Mouse (Mus musculus) liver, embryonic 12.5 days (tissue): ENCODE measurements around the gene Tpcn2. TPM values are rescaled to one million over a fixed set of nuclear protein-coding genes. Genes with fewer than 3 reads are reported as not detected.

Experiments used
- ATAC-seq: fragments of 200-750 bp; cut with Nextera tagmentation; 2 replicates; pipeline ENCODE4 v1.8.0; 2017; ENCODE audit warnings: moderate number of reproducible peaks, mild to moderate bottlenecking, moderate library complexity
- H3K27ac ChIP-seq: fragments of 300-500 bp; sonication (generic); 2 replicates; pipeline ENCODE4 v1.5.1; 2016; ENCODE audit warnings: mild to moderate bottlenecking
- H3K27me3 ChIP-seq: fragments of 300-500 bp; sonication (generic); replicated peaks from 2 replicates; pipeline ENCODE4 v1.6.1; 2016; ENCODE audit warnings: mild to moderate bottlenecking, moderate library complexity
- H3K36me3 ChIP-seq: fragments of 300-500 bp; sonication (generic); 2 replicates; pipeline ENCODE4 v1.6.1; 2016; ENCODE audit warnings: mild to moderate bottlenecking, moderate library complexity
- H3K4me1 ChIP-seq: fragments of 300-500 bp; sonication (generic); 2 replicates; pipeline ENCODE4 v1.6.1; 2016
- H3K4me2 ChIP-seq: fragments of 300-500 bp; sonication (generic); 2 replicates; pipeline ENCODE4 v1.6.1; 2016; ENCODE audit warnings: mild to moderate bottlenecking, moderate library complexity
- H3K4me3 ChIP-seq: fragments of 300-500 bp; sonication (generic); 2 replicates; pipeline ENCODE4 v1.5.1; 2016; ENCODE audit warnings: mild to moderate bottlenecking, moderate library complexity
- H3K9ac ChIP-seq: fragments of 300-500 bp; sonication (generic); 2 replicates; pipeline ENCODE4 v1.6.1; 2016; ENCODE audit warnings: mild to moderate bottlenecking, moderate library complexity
- H3K9me3 ChIP-seq: fragments of 300-500 bp; sonication (generic); replicated peaks from 2 replicates; pipeline ENCODE4 v1.6.1; 2016; ENCODE audit warnings: mild to moderate bottlenecking, moderate library complexity
- WGBS: fragments of 180-500 bp; shearing (Covaris S2); methylation state at CpG from one replicate; pipeline ENCODE4 v1.1.7; 2016; ENCODE audit not compliant: insufficient replicate concordance; 5-methylcytosine and 5-hydroxymethylcytosine counted together
- polyA plus RNA-seq: library from polyadenylated mRNA; unstranded; fragments of >200 nt; fragmentation: Nextera tagmentation; extraction: Ambion mirVana; gene quantifications from 2 replicates; pipeline ENCODE4 v1.2.1, GENCODE M21; 2016

Gene Tpcn2
- polyA plus RNA-seq, 1 experiment from 2014 or later = 2.9 TPM

DNA sequence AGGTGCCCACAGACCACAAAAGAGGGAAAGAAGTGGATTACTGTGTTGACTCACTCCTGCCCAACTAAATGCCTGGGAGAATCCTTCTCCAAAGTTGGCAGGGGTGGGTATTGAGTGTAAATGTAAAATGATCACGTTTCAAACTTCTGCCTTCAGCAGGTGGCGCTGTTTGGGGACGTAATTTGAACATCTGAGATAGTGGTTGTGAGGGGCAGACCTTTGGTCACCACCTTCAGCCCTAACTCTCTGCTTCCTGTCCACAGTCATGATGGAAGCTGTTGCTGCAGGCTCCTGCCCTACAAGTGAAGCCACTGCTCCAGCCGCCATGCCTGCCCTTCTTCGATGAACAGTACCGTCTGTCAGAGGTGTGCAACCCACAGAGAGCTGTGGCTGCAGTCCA, 10.0 kb upstream of the Tpcn2 start:
- Histone ChIP-seq H3K36me3 (no peaks in the 10 kb centered on the region), H3K27me3 (0 out of 2 replicates have a peak, but pooled peaks cover 16% of the 10 kb centered on the region), H3K9ac (no peak overlapping the region), H3K9me3 (no peaks in the 10 kb centered on the region), H3K4me3 (no peak overlapping the region), H3K27ac (no peak overlapping the region), H3K4me1 (no peaks in the 10 kb centered on the region), H3K4me2 (no peak overlapping the region)
- ATAC-seq = no peak
- 28% methylated on average over 6 of the region's 6 CpGs for WGBS

DNA sequence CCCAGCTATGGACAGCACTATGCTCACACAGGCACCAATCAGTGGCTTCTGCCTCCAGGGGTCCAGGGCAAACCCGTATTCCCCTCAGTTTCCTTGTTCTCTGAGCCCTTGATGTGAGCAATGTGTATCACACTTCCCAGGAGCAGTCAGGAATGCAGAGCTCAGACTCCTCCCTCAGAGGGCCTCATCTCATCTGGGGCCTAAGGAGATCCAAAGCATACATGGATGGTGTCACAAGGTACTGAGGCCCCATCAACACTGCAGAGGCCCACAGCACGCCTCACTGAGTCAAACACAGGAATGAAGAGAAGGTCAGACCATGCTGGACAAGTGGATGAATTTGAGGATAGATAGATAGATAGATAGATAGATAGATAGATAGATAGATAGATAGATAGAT, 8.9 kb upstream of the Tpcn2 start:
- no peak for ATAC-seq
- Histone ChIP-seq H3K27ac (no peak overlapping the region), H3K27me3 (0 out of 2 replicates have a peak, but pooled peaks cover 16% of the 10 kb centered on the region), H3K36me3 (no peaks in the 10 kb centered on the region), H3K4me2 (no peak overlapping the region), H3K4me3 (no peak overlapping the region), H3K4me1 (0 out of 2 replicates have a peak, but pooled peaks cover under 1% of the 10 kb centered on the region), H3K9ac (no peak overlapping the region), H3K9me3 (no peaks in the 10 kb centered on the region)
- WGBS = 50% methylated on average over 2 of the region's 2 CpGs

DNA sequence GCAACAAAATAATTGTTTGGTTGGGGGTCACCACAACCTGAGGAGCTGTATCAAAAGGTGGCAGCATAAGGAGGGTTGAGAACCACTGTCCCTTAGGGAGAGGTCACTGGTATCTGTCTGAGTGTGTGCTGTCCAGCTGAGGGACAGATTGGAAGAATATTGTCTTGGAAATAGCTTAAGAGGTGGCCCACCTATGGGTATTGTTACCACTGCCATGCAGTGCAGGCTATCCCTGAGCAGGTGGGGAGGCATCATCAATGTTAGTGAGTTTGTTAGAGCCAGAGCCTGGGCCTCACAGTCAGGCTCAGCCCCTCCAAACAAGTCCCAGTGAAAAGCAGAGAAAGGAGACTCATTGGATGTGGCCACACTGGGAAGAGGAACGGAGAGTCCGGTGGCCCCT, 8.0 kb upstream of the Tpcn2 start:
- Histone ChIP-seq H3K27ac (no peak overlapping the region), H3K27me3 (0 out of 2 replicates have a peak, but pooled peaks cover 13% of the 10 kb centered on the region), H3K4me1 (0 out of 2 replicates have a peak, but pooled peaks cover 6% of the 10 kb centered on the region), H3K4me3 (no peak overlapping the region), H3K9me3 (no peaks in the 10 kb centered on the region), H3K36me3 (no peaks in the 10 kb centered on the region), H3K9ac (no peak overlapping the region), H3K4me2 (no peak overlapping the region)
- 73% methylated on average over 2 of the region's 2 CpGs for WGBS
- ATAC-seq = no peak

DNA sequence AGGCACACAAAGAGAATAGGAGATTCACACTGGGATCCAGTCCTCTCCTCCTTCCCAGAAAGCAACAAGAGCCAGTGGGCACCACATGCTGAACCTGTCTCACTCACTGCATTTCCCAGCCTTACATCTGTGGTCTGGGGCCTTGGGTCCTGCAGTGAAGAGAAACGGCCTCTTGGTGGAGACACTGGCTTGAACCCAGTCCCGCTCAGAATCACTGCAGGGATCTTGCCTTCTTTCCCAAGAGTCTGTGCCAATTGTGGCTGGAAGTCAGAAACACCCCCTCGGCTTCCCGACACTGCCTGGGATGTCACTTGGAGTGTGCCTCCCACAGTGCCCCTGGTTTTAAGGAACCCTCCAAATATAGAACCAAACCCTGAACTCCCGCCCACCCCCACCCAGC, 5.5 kb upstream of the Tpcn2 start:
- no peak overlapping the region for H3K4me2 ChIP-seq
- H3K27ac ChIP-seq = no peak overlapping the region
- H3K27me3 ChIP-seq = 0 out of 2 replicates have a peak, but pooled peaks cover 13% of the 10 kb centered on the region
- 32% methylated on average over 5 of the region's 5 CpGs for WGBS
- H3K4me1 ChIP-seq = 0 out of 2 replicates have a peak, but pooled peaks cover 6% of the 10 kb centered on the region
- no peak overlapping the region for H3K4me3 ChIP-seq
- no peaks in the 10 kb centered on the region for H3K36me3 ChIP-seq
- no peak overlapping the region for H3K9ac ChIP-seq
- H3K9me3 ChIP-seq = no peaks in the 10 kb centered on the region
- no peak for ATAC-seq

DNA sequence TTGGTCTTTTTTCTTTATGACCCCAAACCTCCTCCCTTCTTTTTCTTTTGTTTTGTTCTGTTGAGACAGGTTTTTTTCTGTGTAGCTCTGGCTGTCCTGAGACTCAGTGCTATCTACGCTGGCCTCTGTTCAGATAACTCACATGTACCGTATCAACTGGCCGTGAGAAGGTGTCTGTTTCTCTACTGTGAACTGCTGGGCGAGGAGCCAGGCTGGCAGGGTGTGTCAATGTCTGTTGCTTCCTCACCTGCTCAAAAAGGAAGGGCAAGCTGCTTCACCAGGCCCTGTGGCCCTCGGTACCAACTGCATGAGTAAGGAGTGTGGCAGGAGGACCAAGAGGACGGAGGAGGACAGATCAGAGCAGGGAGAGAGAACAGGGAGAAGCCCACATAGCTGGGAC, 3.6 kb upstream of the Tpcn2 start:
- no peak for ATAC-seq
- 42% methylated on average over 6 of the region's 6 CpGs for WGBS
- Histone ChIP-seq H3K9me3 (no peaks in the 10 kb centered on the region), H3K4me2 (no peak overlapping the region), H3K4me1 (peaks cover 18% of the 10 kb centered on the region), H3K27ac (no peak overlapping the region), H3K9ac (no peak overlapping the region), H3K27me3 (0 out of 2 replicates have a peak, but pooled peaks cover 13% of the 10 kb centered on the region), H3K4me3 (no peak overlapping the region), H3K36me3 (no peaks in the 10 kb centered on the region)

DNA sequence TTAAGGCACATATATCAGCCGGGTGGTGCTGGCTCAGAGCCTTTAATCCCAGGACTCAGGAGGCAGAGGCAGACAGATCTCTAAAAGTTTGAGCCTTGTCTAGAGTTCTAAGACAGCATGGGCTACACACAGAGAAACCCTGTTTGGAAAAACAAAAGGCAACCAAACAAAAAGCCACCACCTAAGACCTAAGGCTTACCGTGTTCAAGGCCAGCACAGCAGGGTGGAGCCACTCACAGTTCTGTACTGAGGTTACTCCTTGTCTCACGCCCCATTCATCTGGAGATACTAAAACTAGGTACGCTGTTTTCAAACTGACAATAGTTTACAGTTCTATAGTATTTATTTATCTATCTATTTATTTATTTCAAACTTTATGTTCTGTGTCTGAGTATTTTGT, 1.7 kb upstream of the Tpcn2 start:
- no peaks in the 10 kb centered on the region for H3K36me3 ChIP-seq
- WGBS = 69% methylated on average over 4 of the region's 4 CpGs
- no peak for ATAC-seq
- H3K9me3 ChIP-seq = no peaks in the 10 kb centered on the region
- no peak overlapping the region for H3K4me2 ChIP-seq
- H3K4me3 ChIP-seq = no peak overlapping the region
- H3K9ac ChIP-seq = no peak overlapping the region
- H3K27ac ChIP-seq = no peak overlapping the region
- H3K4me1 ChIP-seq = peaks cover 29% of the 10 kb centered on the region
- no peaks in the 10 kb centered on the region for H3K27me3 ChIP-seq

DNA sequence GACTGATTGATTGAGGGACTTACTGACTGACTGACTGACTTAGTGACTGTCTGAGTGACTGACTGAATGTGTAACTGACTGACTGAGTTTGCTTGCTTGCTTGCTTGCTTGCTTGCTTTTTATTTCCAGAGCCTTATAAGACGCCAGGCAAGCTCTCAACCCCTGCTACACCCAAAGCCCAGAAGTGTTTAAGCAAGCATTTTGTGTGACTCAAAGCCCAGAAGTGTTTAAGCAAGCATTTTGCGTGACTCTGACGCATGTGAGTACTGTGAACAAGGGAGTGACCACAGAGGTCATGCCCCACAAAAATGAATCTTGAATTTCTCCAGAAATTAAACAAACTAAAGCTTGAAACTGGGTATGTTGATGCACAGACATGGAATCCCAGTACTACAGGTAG, 482 bp upstream of the Tpcn2 start:
- Histone ChIP-seq H3K36me3 (peaks cover 8% of the 10 kb centered on the region; the same call in 1 of the 2 replicates), H3K4me2 (peak overlapping the region; percentile 78), H3K9ac (no peak overlapping the region), H3K9me3 (no peaks in the 10 kb centered on the region), H3K4me3 (peak overlapping the region; percentile 59), H3K27ac (no peak overlapping the region), H3K27me3 (no peaks in the 10 kb centered on the region), H3K4me1 (peaks cover 29% of the 10 kb centered on the region)
- no peak for ATAC-seq
- WGBS = 43% methylated on average over 3 of the region's 3 CpGs

DNA sequence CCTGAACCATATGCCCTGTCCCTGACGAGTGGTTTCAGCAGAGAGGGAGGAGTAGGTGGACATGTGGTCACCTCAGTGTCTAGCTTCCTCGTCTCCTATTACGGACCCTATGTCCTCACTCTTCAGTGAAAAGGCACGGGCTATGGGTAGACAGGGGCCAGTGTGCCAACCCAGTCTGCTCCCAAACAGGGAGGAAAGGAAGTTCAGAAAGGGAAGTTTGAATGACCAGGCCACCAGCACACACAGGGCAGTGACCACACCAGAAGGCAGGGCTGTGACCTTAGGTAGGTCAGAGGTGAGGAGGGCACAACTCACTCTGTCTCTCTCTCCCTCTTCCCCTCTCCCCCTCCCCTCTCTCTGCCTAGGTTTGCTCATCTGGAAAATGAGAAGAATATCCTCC, 770 bp downstream of the Tpcn2 start:
- Histone ChIP-seq H3K9me3 (no peaks in the 10 kb centered on the region), H3K4me1 (peaks cover 29% of the 10 kb centered on the region), H3K4me2 (peak overlapping the region; percentile 78), H3K4me3 (peak overlapping the region; percentile 59), H3K27ac (no peak overlapping the region), H3K27me3 (no peaks in the 10 kb centered on the region), H3K36me3 (peaks cover 17% of the 10 kb centered on the region), H3K9ac (peak overlapping the region; percentile 71)
- WGBS = 39% methylated on average over 4 of the region's 4 CpGs
- ATAC-seq = peak; percentile 5; the same call in 1 of the 2 replicates

DNA sequence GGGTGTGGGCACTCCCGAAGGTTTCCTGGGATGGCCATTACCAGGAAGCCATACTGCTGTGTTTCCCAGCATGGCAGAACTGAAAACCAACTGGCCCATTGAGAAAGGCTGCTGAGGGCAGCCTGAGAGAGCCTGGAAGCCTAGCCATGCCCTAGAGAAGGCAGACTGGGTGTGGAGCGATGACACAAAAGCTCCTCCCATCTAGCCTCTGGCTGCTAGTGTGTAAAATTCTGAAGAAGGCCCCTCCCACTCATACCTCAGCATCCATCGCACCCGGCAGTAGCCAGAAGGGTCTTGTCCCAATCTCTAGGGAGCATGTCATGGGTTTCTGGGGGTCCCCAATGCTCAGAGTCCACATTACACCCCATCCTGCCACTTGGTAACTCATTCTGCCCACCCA, 2.4 kb downstream of the Tpcn2 start:
- H3K9me3 ChIP-seq = no peaks in the 10 kb centered on the region
- WGBS = 71% methylated on average over 4 of the region's 4 CpGs
- ATAC-seq = no peak
- H3K9ac ChIP-seq = no peak overlapping the region
- H3K27me3 ChIP-seq = no peaks in the 10 kb centered on the region
- no peak overlapping the region for H3K27ac ChIP-seq
- H3K4me1 ChIP-seq = peaks cover 23% of the 10 kb centered on the region
- no peak overlapping the region for H3K4me3 ChIP-seq
- H3K4me2 ChIP-seq = no peak overlapping the region
- H3K36me3 ChIP-seq = peaks cover 29% of the 10 kb centered on the region

DNA sequence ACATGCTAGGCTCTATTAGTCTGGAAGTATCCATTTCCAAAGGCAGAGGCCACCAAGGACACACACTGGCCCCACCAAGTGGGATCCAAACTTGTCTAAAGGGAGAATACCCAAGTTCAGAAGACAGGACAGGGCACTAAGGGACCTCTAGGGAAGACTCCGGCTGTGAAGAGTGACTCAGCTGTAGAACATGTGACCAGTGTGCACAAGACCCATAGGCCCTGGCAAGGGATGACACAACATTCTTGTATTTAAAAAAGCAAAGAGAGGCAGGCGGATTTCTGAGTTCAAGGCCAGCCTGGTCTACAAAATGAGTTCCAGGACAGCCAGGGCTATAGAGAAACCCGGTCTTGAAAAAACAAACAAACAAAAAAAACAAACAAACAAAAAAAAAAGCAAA, 8.3 kb downstream of the Tpcn2 start:
- H3K27ac ChIP-seq = no peak overlapping the region
- 77% methylated on average over 3 of the region's 3 CpGs for WGBS
- peaks cover 68% of the 10 kb centered on the region for H3K36me3 ChIP-seq
- H3K9ac ChIP-seq = no peak overlapping the region
- ATAC-seq = no peak
- no peak overlapping the region for H3K4me3 ChIP-seq
- no peaks in the 10 kb centered on the region for H3K4me1 ChIP-seq
- H3K27me3 ChIP-seq = no peaks in the 10 kb centered on the region
- no peaks in the 10 kb centered on the region for H3K9me3 ChIP-seq
- H3K4me2 ChIP-seq = no peak overlapping the region

DNA sequence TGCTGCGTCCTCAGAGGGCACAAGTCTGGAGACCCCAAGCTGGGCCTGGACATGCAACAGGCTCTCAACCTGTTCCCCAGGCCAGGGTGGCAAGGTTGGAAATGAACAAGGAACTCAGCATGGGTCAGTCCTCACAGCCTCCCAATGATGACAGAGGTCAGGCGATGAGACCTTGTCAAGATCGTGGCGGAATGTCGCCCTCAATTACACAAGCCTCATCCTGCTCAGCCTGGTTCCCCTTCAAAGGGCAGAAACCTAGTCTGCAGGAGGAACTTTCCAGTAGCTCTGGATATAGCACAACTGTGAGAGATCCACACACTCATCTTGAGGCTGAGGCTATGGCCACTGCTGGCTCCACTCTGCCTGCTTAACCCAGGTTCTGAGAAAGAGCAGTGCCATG, 12.9 kb downstream of the Tpcn2 start:
- Histone ChIP-seq H3K4me3 (no peak overlapping the region), H3K9ac (no peak overlapping the region), H3K36me3 (peaks cover 67% of the 10 kb centered on the region), H3K4me1 (no peaks in the 10 kb centered on the region), H3K4me2 (no peak overlapping the region), H3K9me3 (no peaks in the 10 kb centered on the region), H3K27me3 (no peaks in the 10 kb centered on the region), H3K27ac (no peak overlapping the region)
- no peak for ATAC-seq
- 74% methylated on average over 5 of the region's 5 CpGs for WGBS

DNA sequence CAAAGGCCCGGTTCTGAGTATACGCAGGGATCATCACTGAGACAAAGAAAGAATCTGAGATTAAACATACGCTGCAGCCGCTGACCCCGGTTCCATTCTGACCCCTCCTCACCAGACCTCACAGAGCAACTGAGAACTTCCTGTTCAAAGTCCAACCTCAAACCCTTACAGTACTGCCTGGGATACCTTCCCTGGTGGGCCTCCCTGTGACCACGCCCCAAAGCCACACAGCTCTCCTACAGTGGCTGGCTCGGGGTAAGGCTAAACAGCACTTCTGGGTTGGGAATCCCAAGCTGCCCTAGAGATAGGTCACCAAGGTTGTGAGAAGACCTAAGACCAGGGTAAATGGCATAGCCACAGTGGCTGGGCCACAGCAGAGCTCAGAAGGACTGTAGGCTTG, 14.9 kb downstream of the Tpcn2 start:
- no peak for ATAC-seq

DNA sequence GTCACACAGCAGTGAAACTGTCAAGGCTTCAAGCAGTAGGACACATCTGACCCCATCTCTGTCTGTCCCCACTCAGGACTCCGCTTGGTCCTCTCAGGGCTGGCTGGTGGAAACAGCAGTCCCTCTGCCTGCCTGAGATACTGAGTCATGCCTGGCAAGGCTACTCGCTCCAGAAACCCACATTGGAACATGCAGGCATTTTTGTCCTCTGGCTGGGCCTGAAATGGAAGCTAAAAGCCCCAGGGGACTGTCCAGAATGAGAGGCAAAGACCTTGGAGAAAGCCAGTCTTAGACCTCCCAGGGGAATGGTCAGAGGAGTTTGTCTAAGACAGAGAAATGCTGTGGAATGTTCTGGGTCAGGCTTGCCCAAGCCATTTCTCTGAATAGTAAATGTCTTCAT, 17.8 kb downstream of the Tpcn2 start:
- no peak overlapping the region for H3K4me3 ChIP-seq
- no peak overlapping the region for H3K4me2 ChIP-seq
- H3K4me1 ChIP-seq = no peaks in the 10 kb centered on the region
- WGBS = 76% methylated on average over 2 of the region's 2 CpGs
- no peak overlapping the region for H3K9ac ChIP-seq
- no peaks in the 10 kb centered on the region for H3K27me3 ChIP-seq
- H3K27ac ChIP-seq = no peak overlapping the region
- no peak for ATAC-seq
- no peaks in the 10 kb centered on the region for H3K9me3 ChIP-seq
- peaks cover 35% of the 10 kb centered on the region for H3K36me3 ChIP-seq

More for the DNA sequence above, 14.9 kb downstream of the Tpcn2 start:
- H3K4me1 ChIP-seq = no peaks in the 10 kb centered on the region
- no peak overlapping the region for H3K4me2 ChIP-seq
- no peak overlapping the region for H3K27ac ChIP-seq
- no peak overlapping the region for H3K4me3 ChIP-seq
- H3K9ac ChIP-seq = no peak overlapping the region
- H3K27me3 ChIP-seq = no peaks in the 10 kb centered on the region
- peaks cover 59% of the 10 kb centered on the region for H3K36me3 ChIP-seq
- H3K9me3 ChIP-seq = no peaks in the 10 kb centered on the region
- 68% methylated on average over 7 of the region's 7 CpGs for WGBS
